Mouse (Mus musculus): ENCODE measurements around the gene Kazn. TPM values are rescaled to one million over a fixed set of nuclear protein-coding genes. Genes with fewer than 3 reads are reported as not detected.

Gene Kazn
- total RNA-seq, 2 experiments from 2014 or later = 17.0 to 23.0 TPM

DNA sequence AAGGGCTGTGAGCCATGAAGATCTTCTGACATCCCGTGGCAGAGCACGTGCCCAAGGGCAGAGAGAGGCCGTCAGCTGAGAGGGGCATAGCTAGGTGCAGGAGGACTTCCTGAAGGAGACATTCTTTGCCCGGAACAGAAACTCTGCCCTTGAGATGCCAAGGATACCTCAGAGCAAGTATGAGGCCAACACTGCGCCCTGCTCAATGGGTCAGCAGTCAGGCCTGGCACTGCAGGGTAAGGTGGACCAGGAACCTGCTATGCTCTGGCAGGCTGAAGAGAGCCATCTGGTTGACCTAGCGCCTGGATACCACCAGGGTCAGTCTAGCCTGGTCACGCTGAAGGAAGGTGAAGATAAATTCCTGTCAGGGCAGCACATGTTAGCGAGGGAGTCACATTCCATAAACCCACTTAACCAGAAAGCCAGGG is 46.0 kb downstream of the Kazn start:
- DNase-seq = no peak

DNA sequence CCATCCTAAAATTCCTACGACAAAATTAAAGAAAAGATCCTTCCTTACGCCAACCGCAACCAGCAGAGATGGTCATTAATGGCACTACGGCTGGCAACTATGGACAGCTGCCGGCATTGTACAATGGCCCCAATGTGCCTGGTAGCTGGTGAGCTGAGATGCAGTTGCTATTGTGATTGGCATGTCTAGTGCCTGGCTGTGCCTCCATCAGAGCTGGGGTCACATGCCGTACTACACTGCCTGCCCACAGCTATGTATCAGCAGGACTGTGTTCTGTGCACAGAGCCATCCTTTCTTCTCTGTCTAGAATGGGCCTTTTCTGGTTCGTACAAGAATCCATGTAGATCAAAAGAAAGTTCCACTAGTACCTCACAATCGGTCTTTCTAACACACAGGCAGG is 49.2 kb downstream of the Kazn start:
- DNase-seq = no peak

DNA sequence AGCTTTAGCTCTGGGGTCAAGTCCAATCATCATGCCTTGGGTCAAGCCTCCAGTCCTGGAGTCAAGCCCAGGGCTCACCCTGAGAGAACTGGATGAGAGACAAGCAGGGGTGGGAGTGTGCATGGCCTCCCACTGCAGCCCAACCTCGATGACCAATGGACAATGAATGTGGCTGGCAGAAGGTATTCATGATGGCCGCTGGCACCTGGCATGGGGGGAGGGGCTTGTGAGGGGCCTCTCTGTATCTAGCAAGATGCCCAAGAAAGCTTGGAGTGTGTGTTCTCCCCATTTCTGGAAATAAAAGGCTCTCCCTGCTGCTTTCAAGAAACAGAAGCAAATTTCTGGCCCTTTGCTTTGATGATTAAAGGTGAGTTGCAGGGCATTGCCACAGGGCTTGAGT is 50.7 kb downstream of the Kazn start:
- DNase-seq = no peak

DNA sequence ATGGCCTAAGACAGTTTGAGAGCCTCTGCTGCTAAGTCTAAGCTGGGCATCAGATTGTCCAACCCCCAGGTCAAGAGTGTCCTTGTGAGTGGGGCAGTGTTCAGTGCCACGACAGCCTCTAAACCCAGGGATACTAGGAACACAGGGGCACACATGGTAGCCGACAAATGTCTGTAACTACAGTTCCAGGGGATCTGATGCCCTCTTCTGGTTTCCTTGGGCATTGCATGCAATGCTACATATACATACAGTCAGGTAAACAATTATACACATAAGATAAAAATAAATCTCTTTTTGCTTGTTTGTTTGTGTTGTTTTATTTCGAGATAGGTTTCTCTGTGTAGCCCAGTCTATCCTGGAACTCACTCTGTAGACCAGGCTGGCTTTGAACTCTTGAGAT is 53.0 kb downstream of the Kazn start:
- DNase-seq = no peak

- no peak for DNase-seq
Measured at GRCm38 (mm10) chr4:142185533-142185900, 53.7 kb downstream of the Kazn start.

- no peak for DNase-seq
Measured at GRCm38 (mm10) chr4:142184852-142185532, 54.2 kb downstream of the Kazn start.

- no peak for DNase-seq
Measured at GRCm38 (mm10) chr4:142183591-142183990, 55.6 kb downstream of the Kazn start.

GRCm38 (mm10) chr4:142183015-142183414 is 56.2 kb downstream of the Kazn start:
- no peak for DNase-seq

DNA sequence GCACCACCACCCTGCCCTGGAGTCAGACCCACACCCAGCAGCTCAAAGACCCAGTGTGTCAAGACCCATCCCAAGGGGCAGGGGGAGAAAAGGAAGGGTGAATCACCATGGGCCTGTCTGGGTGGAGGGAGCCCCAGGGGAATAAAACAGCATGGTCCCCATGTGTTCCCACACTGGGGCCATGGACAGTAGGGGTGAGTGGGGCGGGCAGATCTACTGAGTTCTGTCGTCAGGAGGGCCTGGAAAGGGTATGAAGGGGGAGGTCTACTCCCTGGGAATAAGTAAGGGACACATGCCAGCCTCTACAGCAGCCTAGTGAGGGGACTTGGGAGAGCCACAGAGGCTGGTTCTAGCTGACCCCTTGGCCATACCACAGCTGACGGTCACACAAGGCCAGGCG is 57.6 kb downstream of the Kazn start:
- DNase-seq = no peak

GRCm38 (mm10) chr4:142180874-142181273 is 58.3 kb downstream of the Kazn start:
- no peak for DNase-seq

- DNase-seq = peak; percentile 88
Measured at GRCm38 (mm10) chr4:142180289-142180688, 58.9 kb downstream of the Kazn start.

DNA sequence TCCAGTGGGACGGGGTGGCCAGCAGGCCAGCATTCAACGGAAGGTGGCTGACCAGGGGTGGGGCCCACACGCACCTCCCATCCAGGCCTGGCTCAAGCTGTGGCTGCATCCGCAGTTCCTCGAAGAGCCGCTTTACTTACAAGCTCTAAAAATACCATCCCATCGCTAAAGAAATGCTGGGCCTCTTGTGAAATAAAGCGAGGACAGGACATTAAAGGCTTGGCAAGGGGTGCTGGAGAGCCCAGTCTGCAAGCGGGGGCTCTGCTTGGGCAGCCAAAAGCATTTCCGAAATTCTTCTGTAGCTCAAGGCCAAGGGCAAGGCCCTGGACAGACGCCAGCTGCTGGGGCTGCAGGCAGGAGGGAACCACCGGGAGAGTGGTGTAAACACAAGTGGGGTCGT is 59.7 kb downstream of the Kazn start:
- DNase-seq = peak; percentile 95

GRCm38 (mm10) chr4:142176732-142177131 is 62.5 kb downstream of the Kazn start:
- DNase-seq = no peak

GRCm38 (mm10) chr4:142173981-142174485 is 65.2 kb downstream of the Kazn start:
- DNase-seq = no peak

DNA sequence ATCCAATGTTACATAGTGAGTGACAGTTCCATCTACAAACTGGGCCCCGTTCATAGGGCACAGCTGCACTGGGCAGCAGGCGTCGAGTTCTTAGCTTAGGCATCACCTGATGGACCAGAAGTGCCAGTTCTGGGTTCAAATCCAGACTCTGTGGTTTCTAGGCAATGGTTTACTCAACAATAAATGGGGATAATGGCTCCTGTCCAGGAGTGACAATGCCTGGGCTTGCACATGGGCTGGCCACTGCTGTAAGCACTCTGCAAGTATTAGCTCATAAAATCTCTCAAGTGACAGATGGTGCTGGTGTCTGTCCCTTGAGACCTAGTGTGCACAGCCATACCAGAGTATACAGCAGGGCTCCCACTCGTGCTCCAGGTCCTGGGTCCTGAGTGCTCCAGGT is 66.3 kb downstream of the Kazn start:
- no peak for DNase-seq

GRCm38 (mm10) chr4:142171788-142172497 is 67.3 kb downstream of the Kazn start:
- no peak for DNase-seq

DNA sequence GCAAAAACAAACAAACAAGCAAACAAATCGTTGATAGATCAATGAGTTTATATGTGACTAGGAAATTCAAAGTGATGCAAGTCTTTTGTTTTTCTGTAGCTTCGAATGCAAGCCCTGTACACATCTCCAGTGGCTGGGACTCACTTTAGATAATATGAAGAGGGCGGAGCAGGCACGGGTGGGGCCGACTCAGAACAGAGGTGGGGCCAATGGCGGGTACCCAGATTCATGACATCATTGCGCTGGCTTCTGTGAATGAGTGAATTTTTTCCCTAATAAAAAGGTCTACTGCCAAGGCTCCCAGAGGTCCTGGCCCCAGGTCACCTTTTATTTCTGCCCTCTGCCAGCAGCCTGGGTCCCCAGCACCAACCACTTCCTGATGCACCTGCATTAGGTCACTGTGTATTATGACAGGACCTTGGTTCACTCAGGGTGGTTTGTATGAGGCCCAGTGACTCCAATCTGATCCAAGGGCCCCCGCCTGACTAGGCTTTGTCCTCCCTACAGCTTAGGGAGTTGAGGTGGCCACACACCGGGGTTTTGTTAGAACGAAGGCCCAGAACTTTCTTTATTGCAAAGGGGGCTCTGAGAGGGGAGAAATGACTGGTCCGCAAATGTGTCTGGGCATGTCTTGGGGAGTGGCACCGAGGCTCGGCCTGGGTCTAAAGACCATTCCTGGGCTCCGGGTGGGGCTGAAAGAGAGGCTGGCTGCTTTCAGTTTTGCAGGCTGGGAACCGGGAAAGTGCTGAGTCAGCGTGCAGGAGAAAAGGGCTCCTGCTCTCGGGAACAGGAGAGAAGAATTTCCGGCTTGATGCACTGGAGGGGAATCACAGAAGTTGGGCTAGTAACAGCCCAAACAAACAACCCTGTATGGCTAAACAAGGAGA is 68.1 kb downstream of the Kazn start:
- DNase-seq = peak; percentile 48

DNA sequence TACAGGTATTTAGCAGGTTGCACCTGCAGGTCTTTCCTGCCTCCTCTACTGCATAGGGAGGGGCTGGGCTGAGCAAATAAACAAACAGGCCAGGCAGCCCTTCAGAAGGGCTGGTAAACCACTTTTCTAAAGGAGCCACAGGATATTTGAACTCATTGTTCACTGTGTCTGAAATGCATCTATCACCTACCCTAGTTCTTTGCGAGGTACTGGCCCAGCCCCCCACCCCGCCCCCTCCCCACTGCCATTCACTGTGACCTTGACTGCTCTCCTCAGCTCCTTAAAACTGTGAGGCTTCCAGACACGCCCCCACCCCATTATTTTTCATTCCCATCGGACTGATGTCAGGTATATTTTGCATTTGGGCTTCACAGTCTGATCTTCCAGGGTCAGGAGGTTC is 69.6 kb downstream of the Kazn start:
- no peak for DNase-seq

DNA sequence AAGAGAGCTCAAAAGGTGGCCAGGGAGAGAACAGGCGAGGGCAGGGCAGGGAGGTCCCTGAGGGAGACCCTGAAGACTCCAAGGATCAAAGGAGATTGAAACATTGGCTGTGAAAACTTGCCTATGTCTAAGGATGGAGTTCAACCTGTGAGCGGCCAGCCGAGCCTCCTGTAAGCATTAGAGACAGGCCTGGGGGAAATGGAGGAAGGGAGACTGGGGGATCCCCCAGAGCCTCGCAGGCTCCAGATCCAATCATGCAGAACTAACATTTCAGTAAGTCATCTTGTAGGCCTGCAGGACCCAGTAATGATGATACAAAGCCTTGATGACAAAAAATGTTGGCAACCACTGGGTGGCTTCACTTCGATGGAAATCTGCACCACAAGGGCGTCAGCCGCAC is 70.8 kb downstream of the Kazn start:
- DNase-seq = no peak

DNA sequence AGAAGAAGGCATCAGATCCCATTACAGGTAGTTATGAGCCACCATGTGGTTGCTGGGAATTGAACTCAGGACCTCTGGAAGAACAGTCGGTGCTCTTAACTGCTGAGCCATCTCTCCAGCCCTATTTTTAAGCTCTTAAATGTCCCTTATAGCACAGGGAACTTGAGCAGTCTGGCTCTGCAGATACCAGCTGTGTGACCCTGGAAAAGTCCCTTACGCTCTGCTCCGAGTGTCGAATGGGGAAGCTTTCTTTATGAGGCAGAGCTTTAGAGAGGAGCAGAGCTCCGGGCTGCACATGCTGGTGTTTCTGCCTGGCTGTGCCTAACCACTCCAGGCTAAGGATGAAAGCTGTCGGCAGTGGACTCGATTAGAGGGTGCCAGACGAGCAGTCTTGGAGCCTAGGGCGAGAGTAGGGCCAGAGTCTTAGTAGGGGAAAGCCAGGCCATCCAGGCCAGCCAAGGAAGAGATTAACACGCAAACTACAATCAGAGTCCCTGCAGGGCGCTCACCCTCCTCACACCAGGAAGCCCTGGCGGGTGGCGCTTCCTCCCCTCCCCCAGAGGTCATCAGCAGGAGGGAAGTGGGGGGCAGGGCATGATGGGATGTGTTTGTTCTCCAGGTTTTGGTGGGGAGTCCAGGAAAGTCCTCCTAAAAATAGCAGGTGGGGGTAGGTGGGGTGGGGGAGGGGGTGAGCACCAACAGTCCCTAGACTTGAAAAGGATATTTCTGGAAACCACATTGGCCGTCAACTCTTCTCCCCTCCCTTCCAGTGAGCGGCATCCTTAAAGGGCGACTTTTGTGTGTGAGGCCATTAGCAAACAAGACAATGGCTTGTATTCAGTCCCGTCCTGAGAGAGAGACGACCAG is 73.1 kb downstream of the Kazn start:
- DNase-seq = peak; percentile 70

- DNase-seq = peak; percentile 63
Measured at GRCm38 (mm10) chr4:142165363-142165762, 73.8 kb downstream of the Kazn start.

- no peak for DNase-seq
Measured at GRCm38 (mm10) chr4:142164386-142164785, 74.8 kb downstream of the Kazn start.
